Mouse (Mus musculus) midbrain, postnatal 0 days (tissue): ENCODE data around the gene Olfr1183. TPM values are rescaled to one million over a fixed set of nuclear protein-coding genes. Genes with fewer than 3 reads are reported as not detected.

Experiments
- ATAC-seq: fragments of 200-750 bp; cut with Nextera tagmentation; 2 replicates; pipeline ENCODE4 v1.8.0; 2017; ENCODE audit warnings: moderate number of reproducible peaks, mild to moderate bottlenecking, moderate TSS enrichment, moderate library complexity; ENCODE audit not compliant: low FRiP score
- DNase-seq: peaks from one replicate; pipeline ENCODE4 v3.0.0-alpha.2; 2015; ENCODE audit warnings: low spot score
- H3K27ac ChIP-seq: fragments of 300-500 bp; sonication (generic); 2 replicates; pipeline ENCODE4 v1.5.1; 2014; ENCODE audit warnings: low read depth, mild to moderate bottlenecking, low read length, mixed read lengths
- H3K27me3 ChIP-seq: fragments of 300-500 bp; sonication (generic); 2 replicates; pipeline ENCODE4 v1.6.1; 2014; ENCODE audit warnings: low read length, control low read depth, mixed read lengths; ENCODE audit not compliant: insufficient read depth
- H3K36me3 ChIP-seq: fragments of 300-500 bp; sonication (generic); 2 replicates; pipeline ENCODE4 v1.6.1; 2014; ENCODE audit warnings: low read length, control low read depth, mixed read lengths; ENCODE audit not compliant: insufficient read depth
- H3K4me1 ChIP-seq: fragments of 300-500 bp; sonication (generic); 2 replicates; pipeline ENCODE4 v1.6.1; 2014; ENCODE audit warnings: mild to moderate bottlenecking, control low read depth, antibody characterized with exemption, low read length, mixed read lengths; ENCODE audit not compliant: insufficient read depth
- H3K4me2 ChIP-seq: fragments of 300-500 bp; sonication (generic); 2 replicates; pipeline ENCODE4 v1.6.1; 2014; ENCODE audit warnings: low read depth, mild to moderate bottlenecking, low read length, mixed read lengths; ENCODE audit not compliant: poor library complexity, severe bottlenecking
- H3K4me3 ChIP-seq: fragments of 300-500 bp; sonication (generic); 2 replicates; pipeline ENCODE4 v1.5.1; 2014; ENCODE audit warnings: low read depth, mild to moderate bottlenecking, low read length, moderate library complexity
- H3K9ac ChIP-seq: fragments of 300-500 bp; sonication (generic); replicated peaks from 2 replicates; pipeline ENCODE4 v1.6.1; 2014; ENCODE audit warnings: mild to moderate bottlenecking, low read length, moderate library complexity, mixed read lengths; ENCODE audit not compliant: poor library complexity, severe bottlenecking
- H3K9me3 ChIP-seq: fragments of 300-500 bp; sonication (generic); 2 replicates; pipeline ENCODE4 v1.6.1; 2016; ENCODE audit warnings: low read length, control low read depth
- CTCF ChIP-seq: IDR thresholded peaks from 2 replicates; pipeline ENCODE4 v1.5.1; 2016; ENCODE audit warnings: antibody characterized with exemption, mild to moderate bottlenecking
- WGBS: fragments of 180-500 bp; shearing (Covaris S2); extraction: QIAGEN DNeasy Blood & Tissue Kit; methylation state at CpG from one replicate; pipeline ENCODE4 v1.1.7; 2014; 5-methylcytosine and 5-hydroxymethylcytosine counted together
- polyA plus RNA-seq: library from polyadenylated mRNA; unstranded; fragments of >200 nt; fragmentation: Nextera tagmentation; extraction: Ambion mirVana; gene quantifications from 2 replicates; pipeline ENCODE4 v1.2.1, GENCODE M21; 2015
- total RNA-seq: library from RNA; depleted of rRNA; stranded (reverse); fragments of >200 nt; gene quantifications from 2 replicates; pipeline ENCODE4 v1.2.3, GENCODE M21; 2014; rRNA removed

The Olfr1183 gene
- total and polyA plus RNA-seq, 2 experiments from 2014 or later, result not detected

DNA sequence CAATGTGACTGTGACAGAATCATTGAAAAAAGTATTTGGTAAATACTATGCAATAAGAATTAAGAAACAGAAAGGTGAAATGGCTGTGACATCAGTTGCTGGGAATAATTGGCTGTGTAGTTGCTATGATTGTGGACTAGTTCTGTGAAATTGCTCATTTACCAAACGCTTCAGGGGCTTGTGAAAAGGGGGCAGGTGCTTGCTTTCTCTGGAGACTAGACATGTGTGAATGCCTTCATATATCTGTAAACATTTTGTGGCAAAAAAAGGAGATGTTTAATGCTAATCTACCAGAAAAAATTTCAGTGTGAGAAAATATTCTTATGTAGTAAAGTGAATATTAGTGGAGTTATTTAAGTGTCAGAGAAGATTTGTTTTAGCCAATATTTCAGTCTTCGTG, 38.4 kb downstream of the Olfr1183 start, which contains the start of gene Olfr1185-ps1:
Gene Olfr1185-ps1, plus strand, starts transcription at position 301 of the 400 bp plus-strand sequence.
- Histone ChIP-seq H3K36me3 (no peaks in the 10 kb centered on the region), H3K4me3 (no peak within 1 kb of the TSS), H3K9me3 (no peaks in the 10 kb centered on the region), H3K4me2 (no peak within 1 kb of the TSS), H3K9ac (no peak within 1 kb of the TSS), H3K27me3 (no peaks in the 10 kb centered on the region), H3K4me1 (no peaks in the 10 kb centered on the region), H3K27ac (no peak within 1 kb of the TSS)
- ATAC-seq, result no peak
- DNase-seq, result no peak
- no peak for TF ChIP-seq CTCF
- 66% methylated on average over 2 of the region's 2 CpGs for WGBS

DNA sequence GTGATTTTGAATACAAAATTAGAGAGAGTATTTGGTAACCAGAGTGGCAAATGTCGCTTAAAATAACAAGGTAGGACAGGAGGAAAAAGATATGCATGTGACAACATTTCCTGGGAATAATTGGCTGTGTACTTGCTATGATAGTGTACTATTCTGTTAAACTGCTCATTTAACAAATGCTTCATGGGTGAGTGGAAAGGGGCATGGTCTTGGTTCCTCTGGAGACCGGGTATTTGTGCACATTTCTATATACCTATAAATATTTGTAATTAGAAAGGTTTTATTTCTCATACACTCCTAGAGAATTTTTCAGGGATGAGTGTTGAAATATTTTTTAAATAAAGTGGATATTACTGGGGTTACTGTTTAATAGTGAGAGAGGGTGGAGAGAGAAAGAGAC, 63.6 kb downstream of the Olfr1183 start, which contains the start of gene Olfr1186:
Gene Olfr1186, plus strand, starts transcription at position 301 of the 400 bp plus-strand sequence.
- H3K4me2 ChIP-seq, result no peak within 1 kb of the TSS
- TF ChIP-seq CTCF, result no peak
- 84% methylated on average over 2 of the region's 2 CpGs for WGBS
- no peaks in the 10 kb centered on the region for H3K36me3 ChIP-seq
- H3K4me3 ChIP-seq, result no peak within 1 kb of the TSS
- DNase-seq, result no peak
- no peaks in the 10 kb centered on the region for H3K4me1 ChIP-seq
- no peaks in the 10 kb centered on the region for H3K27me3 ChIP-seq
- no peak within 1 kb of the TSS for H3K9ac ChIP-seq
- H3K9me3 ChIP-seq, result no peaks in the 10 kb centered on the region
- ATAC-seq, result no peak
- no peak within 1 kb of the TSS for H3K27ac ChIP-seq

Other genes with a start within 250 kb of the Olfr1183 start
- not detected in 2 replicates for gene Olfr1170, start 226.5 kb upstream of the Olfr1183 start, total RNA-seq
- not detected in 2 replicates for gene Olfr1170, start 226.5 kb upstream of the Olfr1183 start, polyA plus RNA-seq
- gene Olfr1173, start 175.0 kb upstream of the Olfr1183 start, total RNA-seq, result not detected in 2 replicates
- not detected in 2 replicates for gene Olfr1173, start 175.0 kb upstream of the Olfr1183 start, polyA plus RNA-seq
- not detected in 2 replicates for gene Olfr1174-ps, start 139.7 kb upstream of the Olfr1183 start, total RNA-seq
- gene Olfr1174-ps, start 139.7 kb upstream of the Olfr1183 start, polyA plus RNA-seq, result not detected in 2 replicates
- not detected in 2 replicates for gene Olfr1175-ps, start 127.7 kb upstream of the Olfr1183 start, total RNA-seq
- not detected in 2 replicates for gene Olfr1175-ps, start 127.7 kb upstream of the Olfr1183 start, polyA plus RNA-seq
- gene Olfr1176, start 118.1 kb upstream of the Olfr1183 start, total RNA-seq, result not detected in 2 replicates
- not detected in 2 replicates for gene Olfr1176, start 118.1 kb upstream of the Olfr1183 start, polyA plus RNA-seq
- not detected in 2 replicates for gene Olfr1177-ps, start 108.4 kb upstream of the Olfr1183 start, total RNA-seq
- gene Olfr1177-ps, start 108.4 kb upstream of the Olfr1183 start, polyA plus RNA-seq, result not detected in 2 replicates
- gene Olfr1178, start 67.8 kb upstream of the Olfr1183 start, total RNA-seq, result not detected in 2 replicates
- not detected in 2 replicates for gene Olfr1178, start 67.8 kb upstream of the Olfr1183 start, polyA plus RNA-seq
- not detected in 2 replicates for gene Olfr1179, start 48.4 kb upstream of the Olfr1183 start, total RNA-seq
- not detected in 2 replicates for gene Olfr1179, start 48.4 kb upstream of the Olfr1183 start, polyA plus RNA-seq
- gene Olfr1180, start 35.7 kb upstream of the Olfr1183 start, total RNA-seq, result not detected in 2 replicates
- not detected in 2 replicates for gene Olfr1180, start 35.7 kb upstream of the Olfr1183 start, polyA plus RNA-seq
- gene Olfr1181, start 28.7 kb upstream of the Olfr1183 start, total RNA-seq, result not detected in 2 replicates
- gene Olfr1181, start 28.7 kb upstream of the Olfr1183 start, polyA plus RNA-seq, result not detected in 2 replicates
- not detected in 2 replicates for gene Gm13757, start 5.7 kb upstream of the Olfr1183 start, total RNA-seq
- not detected in 2 replicates for gene Gm13757, start 5.7 kb upstream of the Olfr1183 start, polyA plus RNA-seq
- not detected in 2 replicates for gene Olfr1184, start 28.7 kb downstream of the Olfr1183 start, total RNA-seq
- gene Olfr1184, start 28.7 kb downstream of the Olfr1183 start, polyA plus RNA-seq, result not detected in 2 replicates
- gene Olfr1185-ps1, start 38.5 kb downstream of the Olfr1183 start, total RNA-seq, result not detected in 2 replicates
- gene Olfr1185-ps1, start 38.5 kb downstream of the Olfr1183 start, polyA plus RNA-seq, result not detected in 2 replicates
- gene Olfr1186, start 63.7 kb downstream of the Olfr1183 start, total RNA-seq, result not detected in 2 replicates
- not detected in 2 replicates for gene Olfr1186, start 63.7 kb downstream of the Olfr1183 start, polyA plus RNA-seq
- gene Olfr1188, start 102.1 kb downstream of the Olfr1183 start, total RNA-seq, result not detected in 2 replicates
- not detected in 2 replicates for gene Olfr1188, start 102.1 kb downstream of the Olfr1183 start, polyA plus RNA-seq
- not detected in 2 replicates for gene Olfr1189, start 131.6 kb downstream of the Olfr1183 start, total RNA-seq
- not detected in 2 replicates for gene Olfr1189, start 131.6 kb downstream of the Olfr1183 start, polyA plus RNA-seq
- gene Olfr1191-ps1, start 185.7 kb downstream of the Olfr1183 start, total RNA-seq, result 0.28 TPM in 1 of 2 replicates, not detected in the other
- gene Olfr1191-ps1, start 185.7 kb downstream of the Olfr1183 start, polyA plus RNA-seq, result not detected in 2 replicates
- gene Olfr1192-ps1, start 193.6 kb downstream of the Olfr1183 start, total RNA-seq, result not detected in 2 replicates
- not detected in 2 replicates for gene Olfr1192-ps1, start 193.6 kb downstream of the Olfr1183 start, polyA plus RNA-seq
- gene Olfr1193, start 220.8 kb downstream of the Olfr1183 start, total RNA-seq, result not detected in 2 replicates
- gene Olfr1193, start 220.8 kb downstream of the Olfr1183 start, polyA plus RNA-seq, result not detected in 2 replicates
- gene Olfr1195, start 234.3 kb downstream of the Olfr1183 start, total RNA-seq, result not detected in 2 replicates
- not detected in 2 replicates for gene Olfr1195, start 234.3 kb downstream of the Olfr1183 start, polyA plus RNA-seq
- not detected in 2 replicates for gene Olfr1196, start 249.7 kb downstream of the Olfr1183 start, total RNA-seq
- not detected in 2 replicates for gene Olfr1196, start 249.7 kb downstream of the Olfr1183 start, polyA plus RNA-seq